ENCODE assay signal across 7 mouse cellular contexts in the genomic region with DNA sequence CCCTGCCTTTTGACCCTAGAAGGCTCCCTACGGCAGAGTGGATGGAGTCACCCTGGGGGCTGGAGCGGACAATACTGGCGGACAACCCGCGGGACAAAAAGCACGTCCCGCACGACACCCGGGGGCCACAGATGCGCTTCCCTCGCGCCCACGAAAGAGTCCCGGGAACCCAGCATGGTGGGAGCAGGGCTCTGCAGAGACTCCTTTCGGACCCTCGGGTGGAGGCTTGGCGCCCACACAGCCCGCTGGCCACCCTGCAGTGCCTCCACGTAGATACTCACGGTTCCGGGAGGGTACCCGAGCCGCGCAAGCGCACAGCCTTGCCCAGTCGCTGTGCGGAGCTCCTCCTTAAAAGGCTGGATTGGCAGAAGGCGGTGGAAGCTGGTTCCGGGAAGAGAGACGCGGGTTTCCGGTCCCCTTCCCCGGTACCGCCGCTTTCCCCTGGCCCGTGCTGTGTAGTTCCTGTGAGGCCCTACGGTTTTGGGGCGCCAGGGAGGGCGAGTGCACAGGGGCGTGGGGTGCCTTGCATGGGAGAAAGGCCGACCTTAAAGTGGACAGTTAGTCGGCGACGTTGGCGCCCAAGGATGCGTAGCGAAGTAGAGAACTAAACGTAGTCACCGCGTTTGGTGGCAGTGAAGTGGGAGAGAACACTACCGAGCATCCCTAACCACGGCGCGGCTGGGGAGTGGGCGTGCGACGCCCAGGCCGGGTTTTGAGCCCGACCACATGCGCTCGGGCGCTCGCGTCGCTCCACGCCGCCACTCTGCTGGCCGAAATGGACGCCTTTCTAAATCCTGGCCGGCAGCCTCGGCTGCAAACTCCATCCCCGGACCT. TPM values are rescaled to one million over a fixed set of nuclear protein-coding genes. Genes with fewer than 3 reads are reported as not detected.
DNase-seq lines count a peak whose midpoint lies in the region; ATAC-seq and TF ChIP-seq lines count a peak whose summit lies in the region.

A gene (minus strand): TSS at position 362 of the 834 bp plus-strand sequence.

- H3K9ac ChIP-seq in embryonic facial prominence, embryonic 11.5 days (replicated peaks; ENCODE audit: low read length): peak within 1 kb of the TSS; percentile 89
- H3K9ac ChIP-seq in limb, embryonic 12.5 days (replicated peaks): peak within 1 kb of the TSS; percentile 87
- peak within 1 kb of the TSS; percentile 94 for H3K9ac ChIP-seq in midbrain, embryonic 15.5 days

- no peaks in the 10 kb centered on the region for H3K4me1 ChIP-seq in embryonic facial prominence, embryonic 11.5 days (ENCODE audit: control insufficient read depth, insufficient read depth, low read length)
- H3K4me1 ChIP-seq in limb, embryonic 12.5 days (replicated peaks): peaks cover 26% of the 10 kb centered on the region
- H3K4me1 ChIP-seq in midbrain, embryonic 15.5 days: peaks cover 23% of the 10 kb centered on the region
- no peaks in the 10 kb centered on the region for H3K4me1 ChIP-seq in spleen, adult 2 months (ENCODE audit: control insufficient read depth, insufficient read depth, insufficient read length)

- peak; percentile 96 for DNase-seq in adrenal gland, postnatal 14 days
- DNase-seq in embryonic facial prominence, embryonic 11.5 days (ENCODE audit: low spot score): peak; percentile 93
- DNase-seq in heart, adult 11 months: peak; percentile 99
- DNase-seq in kidney, adult 18-20 months: peak; percentile 90
- peak; percentile 35 to 72 for DNase-seq in spleen, adult 2 months (ENCODE audit: low read depth in 1 of 2, low spot score in 2 of 2)

- no peak for TF ChIP-seq CTCF in spleen, adult 2 months (IDR thresholded peaks at IDR 0.05; ENCODE audit: extremely low read depth, insufficient read depth, insufficient read length, insufficient replicate concordance)

- no peaks in the 10 kb centered on the region for H3K27me3 ChIP-seq in embryonic facial prominence, embryonic 11.5 days (ENCODE audit: control insufficient read depth, insufficient read depth, low read length)
- H3K27me3 ChIP-seq in limb, embryonic 12.5 days: no peaks in the 10 kb centered on the region
- H3K27me3 ChIP-seq in midbrain, embryonic 15.5 days (replicated peaks): no peaks in the 10 kb centered on the region
- H3K27me3 ChIP-seq in spleen, adult 2 months (ENCODE audit: control insufficient read depth, insufficient read depth, low read length): no peaks in the 10 kb centered on the region

- ATAC-seq in embryonic facial prominence, embryonic 11.5 days (replicated peaks; ENCODE audit: insufficient number of reproducible peaks, low FRiP score, low TSS enrichment, low read depth): peak; percentile 96
- ATAC-seq in limb, embryonic 12.5 days (ENCODE audit: insufficient number of reproducible peaks, insufficient read depth, low FRiP score, low TSS enrichment, low read depth): peak; percentile 93
- ATAC-seq in midbrain, embryonic 15.5 days (replicated peaks): peak; percentile 98

- under 1% methylated on average over 70 of the region's 72 CpGs for WGBS in embryonic facial prominence, embryonic 11.5 days
- WGBS in limb, embryonic 12.5 days: under 1% methylated on average over 72 of the region's 72 CpGs
- WGBS in midbrain, embryonic 15.5 days: under 1% methylated on average over 72 of the region's 72 CpGs
- under 1% methylated on average over 72 of the region's 72 CpGs for WGBS in spleen, adult 2 months

- TF ChIP-seq POLR2A in spleen, adult 2 months (IDR thresholded peaks at IDR 0.05; ENCODE audit: low read depth, low read length): peak; percentile 62

- peak within 1 kb of the TSS; percentile 64 for H3K4me2 ChIP-seq in embryonic facial prominence, embryonic 11.5 days (ENCODE audit: low read depth, low read length)
- peak within 1 kb of the TSS; percentile 73 for H3K4me2 ChIP-seq in limb, embryonic 12.5 days
- H3K4me2 ChIP-seq in midbrain, embryonic 15.5 days: peak within 1 kb of the TSS; percentile 70

- peak within 1 kb of the TSS; percentile 69 for H3K4me3 ChIP-seq in embryonic facial prominence, embryonic 11.5 days (ENCODE audit: low read depth, low read length)
- peak within 1 kb of the TSS; percentile 74 for H3K4me3 ChIP-seq in limb, embryonic 12.5 days (replicated peaks)
- peak within 1 kb of the TSS; percentile 72 for H3K4me3 ChIP-seq in midbrain, embryonic 15.5 days
- peak within 1 kb of the TSS; percentile 86 for H3K4me3 ChIP-seq in spleen, adult 2 months (ENCODE audit: extremely low read depth, insufficient read depth, insufficient read length)

- no peaks in the 10 kb centered on the region for H3K36me3 ChIP-seq in embryonic facial prominence, embryonic 11.5 days (replicated peaks; ENCODE audit: control insufficient read depth, insufficient read depth, low read depth, low read length)
- H3K36me3 ChIP-seq in limb, embryonic 12.5 days: peaks cover 26% of the 10 kb centered on the region
- no peaks in the 10 kb centered on the region for H3K36me3 ChIP-seq in midbrain, embryonic 15.5 days (replicated peaks)
- H3K36me3 ChIP-seq in spleen, adult 2 months (ENCODE audit: control insufficient read depth, insufficient read depth, low read length): no peaks in the 10 kb centered on the region

- no peaks in the 10 kb centered on the region for H3K9me3 ChIP-seq in embryonic facial prominence, embryonic 11.5 days (replicated peaks; ENCODE audit: control insufficient read depth, low read length)
- H3K9me3 ChIP-seq in limb, embryonic 12.5 days: no peaks in the 10 kb centered on the region
- no peaks in the 10 kb centered on the region for H3K9me3 ChIP-seq in midbrain, embryonic 15.5 days

- H3K27ac ChIP-seq in embryonic facial prominence, embryonic 11.5 days (replicated peaks; ENCODE audit: low read depth, low read length): peak within 1 kb of the TSS; percentile 95
- H3K27ac ChIP-seq in limb, embryonic 12.5 days: peak within 1 kb of the TSS; percentile 98
- H3K27ac ChIP-seq in midbrain, embryonic 15.5 days: peak within 1 kb of the TSS; percentile 94
- H3K27ac ChIP-seq in spleen, adult 2 months (ENCODE audit: insufficient read depth, low read length): peak within 1 kb of the TSS; percentile 88

RNA-seq across cellular contexts. Expression of the gene that starts here (rescaled TPM):
- total RNA-seq in adrenal gland, postnatal 14 days (2021): 8.5 and 10.6 TPM in 2 replicates
- 25.7 and 27.6 TPM in 2 replicates for polyA plus RNA-seq in embryonic facial prominence, embryonic 11.5 days (2014; fragmentation: Nextera tagmentation; extraction: Ambion mirVana)
- polyA plus RNA-seq in limb, embryonic 12.5 days (2016; fragmentation: Nextera tagmentation; extraction: Ambion mirVana): 20.5 and 22.5 TPM in 2 replicates
- 20.2 and 20.3 TPM in 2 replicates for polyA plus RNA-seq in midbrain, embryonic 15.5 days (2015; fragmentation: Nextera tagmentation; extraction: Ambion mirVana)
- polyA plus RNA-seq in spleen, adult 2 months (2012; rRNA removed): 4.4 and 5.5 TPM in 2 replicates

Comparison
In these comparisons a context has a peak if more than half of its experiments do, and no peak if none do; other contexts are left out.
1. Peak in every context shown above with its lines: DNase-seq, ATAC-seq, H3K4me3 ChIP-seq and H3K27ac ChIP-seq.